Comparison of ENCODE assay signal across 31 mouse cellular contexts in genomic region chr10:51287852-51288251, GRCm38 (mm10).
DNase-seq lines count a peak whose midpoint lies in the region; ATAC-seq lines count a peak whose summit lies in the region.
"Had no signal": no experiment of that assay in that cellular context is flagged by ENCODE, and none has a peak within 500 bp of the region (broad histone marks: within the 10 kb centered on the region; RNA-seq: fewer than 3 reads in every experiment).

No protein-coding gene starts in this region.

- no peaks in the 10 kb centered on the region for H3K4me1 ChIP-seq in midbrain, embryonic 11.5 days (ENCODE audit: control insufficient read depth, insufficient read depth, low read length)
- no peaks in the 10 kb centered on the region for H3K4me1 ChIP-seq in midbrain, embryonic 13.5 days (replicated peaks)
- H3K4me1 ChIP-seq: embryonic facial prominence, embryonic 12.5 days; embryonic facial prominence, embryonic 15.5 days; hindbrain, embryonic 13.5 days had no signal

- H3K4me3 ChIP-seq in midbrain, embryonic 11.5 days (ENCODE audit: low read depth, low read length), result no peak overlapping the region
- no peak overlapping the region for H3K4me3 ChIP-seq in midbrain, embryonic 13.5 days (replicated peaks)
- H3K4me3 ChIP-seq: embryonic facial prominence, embryonic 12.5 days; embryonic facial prominence, embryonic 15.5 days; erythroblast, embryonic 14.5 days; forebrain, embryonic 13.5 days; gastrocnemius, adult 2 months; hindbrain, embryonic 13.5 days had no signal

- no peaks in the 10 kb centered on the region for H3K9me3 ChIP-seq in midbrain, embryonic 11.5 days (ENCODE audit: control insufficient read depth, low read length)
- no peaks in the 10 kb centered on the region for H3K9me3 ChIP-seq in midbrain, embryonic 13.5 days
- H3K9me3 ChIP-seq: embryonic facial prominence, embryonic 12.5 days; embryonic facial prominence, embryonic 15.5 days; forebrain, embryonic 13.5 days; G1E; hindbrain, embryonic 13.5 days had no signal

- H3K27me3 ChIP-seq in midbrain, embryonic 11.5 days (ENCODE audit: control insufficient read depth, insufficient read depth, low read length), result no peaks in the 10 kb centered on the region
- peaks cover 6% of the 10 kb centered on the region; the same call in 1 of the 2 replicates for H3K27me3 ChIP-seq in midbrain, embryonic 13.5 days
- H3K27me3 ChIP-seq: CH12.LX; embryonic facial prominence, embryonic 12.5 days; embryonic facial prominence, embryonic 15.5 days; forebrain, embryonic 13.5 days had no signal

- no peak overlapping the region for H3K4me2 ChIP-seq in midbrain, embryonic 11.5 days
- H3K4me2 ChIP-seq in midbrain, embryonic 13.5 days (replicated peaks), result no peak overlapping the region
- H3K4me2 ChIP-seq: embryonic facial prominence, embryonic 12.5 days; embryonic facial prominence, embryonic 15.5 days; forebrain, embryonic 13.5 days; heart, embryonic 11.5 days; hindbrain, embryonic 13.5 days had no signal

- no peak overlapping the region for H3K9ac ChIP-seq in midbrain, embryonic 11.5 days (ENCODE audit: low read length)
- H3K9ac ChIP-seq in midbrain, embryonic 13.5 days (replicated peaks), result no peak overlapping the region
- H3K9ac ChIP-seq: embryonic facial prominence, embryonic 12.5 days; embryonic facial prominence, embryonic 15.5 days; forebrain, embryonic 13.5 days; forebrain, postnatal 0 days; hindbrain, embryonic 13.5 days had no signal

- no peak overlapping the region for H3K27ac ChIP-seq in midbrain, embryonic 11.5 days (ENCODE audit: low read depth, low read length)
- H3K27ac ChIP-seq in midbrain, embryonic 13.5 days, result no peak overlapping the region
- H3K27ac ChIP-seq: embryonic facial prominence, embryonic 12.5 days; embryonic facial prominence, embryonic 15.5 days; forebrain, embryonic 13.5 days; gastrocnemius, adult 2 months; hindbrain, embryonic 13.5 days; hindbrain, postnatal 0 days had no signal

- ATAC-seq in midbrain, embryonic 11.5 days (ENCODE audit: low FRiP score), result no peak
- ATAC-seq in midbrain, embryonic 13.5 days, result no peak
- ATAC-seq in erythroblast, adult 5-6 weeks (replicated peaks; ENCODE audit: low FRiP score, poor library complexity, severe bottlenecking), result no peak
- ATAC-seq: activated CD4-positive, CD25-positive, alpha-beta regulatory T cell, adult 4 months; forebrain, embryonic 13.5 days; forebrain, postnatal 0 days; hindbrain, postnatal 0 days; inflammation-experienced regulatory T-cells, adult 6 months; intestine, embryonic 16.5 days; Patski had no signal

- WGBS in midbrain, embryonic 11.5 days, result 37% methylated on average over 4 of the region's 4 CpGs
- 36% methylated on average over 4 of the region's 4 CpGs for WGBS in midbrain, embryonic 13.5 days

- peak; percentile 11 for DNase-seq in embryo, embryonic 10 days (ENCODE audit: low spot score)
- no peak for DNase-seq in embryo, embryonic 9.5 days (ENCODE audit: extremely low spot score)
- DNase-seq in midbrain, embryonic 11.5 days (ENCODE audit: low spot score, missing footprints), result peak; percentile 67
- peak; percentile 1 for DNase-seq in ZHBTc4 (ENCODE audit: low read depth, low spot score)
- DNase-seq in embryo, embryonic 11 days, result peak; percentile 20
- DNase-seq in right cerebral cortex, postnatal 14 days, result no peak
- DNase-seq: adrenal gland, postnatal 14 days; B cell, adult 2 months; cerebellum, adult 18-20 months; cerebellum, adult 9-10 months; cerebellum, postnatal 14 days; forebrain, postnatal 0 days; gastrocnemius, adult 2 months; gastrocnemius, postnatal 14 days; heart, adult 11 months; kidney, adult 18-20 months had no signal

- H3K36me3 ChIP-seq in midbrain, embryonic 11.5 days (ENCODE audit: control insufficient read depth, insufficient read depth, low read length), result no peaks in the 10 kb centered on the region
- no peaks in the 10 kb centered on the region for H3K36me3 ChIP-seq in midbrain, embryonic 13.5 days
- H3K36me3 ChIP-seq: embryonic facial prominence, embryonic 12.5 days; embryonic facial prominence, embryonic 15.5 days; G1E; hindbrain, embryonic 13.5 days had no signal

Comparison
In these comparisons a context has a peak if more than half of its experiments do, and no peak if none do; other contexts are left out.
1. DNase-seq: peak in embryo, embryonic 10 days (single experiment), midbrain, embryonic 11.5 days (single experiment), ZHBTc4 (single experiment) and embryo, embryonic 11 days (single experiment); none in embryo, embryonic 9.5 days (single experiment) and right cerebral cortex, postnatal 14 days (single experiment).